In the genomic region with DNA sequence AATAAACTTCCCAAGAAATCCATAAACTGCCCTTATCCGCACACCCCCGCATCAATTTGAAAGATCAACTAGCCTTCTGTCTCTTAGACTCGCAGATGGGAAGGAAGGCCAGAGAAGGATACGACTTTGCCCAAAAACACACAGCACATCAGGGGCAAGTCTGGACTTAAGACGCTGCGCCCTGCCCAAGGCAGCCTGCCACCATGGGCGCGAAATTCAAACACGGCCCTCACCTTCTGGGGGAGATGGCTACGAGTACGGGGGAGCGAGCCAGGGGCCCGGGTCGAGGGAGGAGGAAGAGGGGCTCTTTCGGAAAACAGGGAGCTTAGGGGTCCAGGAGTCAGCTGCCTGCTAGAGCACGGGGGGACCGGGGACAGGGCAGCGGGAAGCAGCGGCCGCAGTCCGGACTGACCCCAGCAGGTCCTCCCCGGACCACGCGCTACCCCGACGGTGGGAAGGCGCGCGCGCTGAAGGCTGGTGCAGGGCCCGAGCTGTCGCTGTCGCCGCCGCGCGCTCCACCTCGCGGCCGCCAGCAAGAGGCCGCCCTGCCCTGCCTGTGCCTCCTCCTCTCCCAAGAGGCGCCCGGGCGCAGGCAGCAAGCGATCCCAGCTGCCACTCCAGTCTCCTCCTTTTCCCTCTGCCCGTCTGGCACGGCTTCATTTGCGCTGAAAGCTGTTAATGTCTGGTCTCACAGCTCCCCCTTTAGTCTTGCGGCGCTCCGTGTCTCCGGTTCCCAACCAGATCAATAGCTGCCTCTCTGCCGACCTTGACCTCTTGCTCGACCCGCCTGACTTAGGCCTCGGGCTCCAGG, we compare ENCODE assay signal across 8 mouse cellular contexts. TPM values are rescaled to one million over a fixed set of nuclear protein-coding genes. Genes with fewer than 3 reads are reported as not detected.
DNase-seq lines count a peak whose midpoint lies in the region; ATAC-seq and TF ChIP-seq lines count a peak whose summit lies in the region.

No protein-coding gene starts in this region.

- H3K4me1 ChIP-seq in ES-Bruce4 (ENCODE audit: control insufficient read depth, insufficient read depth, low read length), result no peaks in the 10 kb centered on the region
- peaks cover 35% of the 10 kb centered on the region for H3K4me1 ChIP-seq in forebrain, embryonic 16.5 days (replicated peaks; ENCODE audit: control insufficient read depth, insufficient read depth, low read length)
- peaks cover 10% of the 10 kb centered on the region for H3K4me1 ChIP-seq in hindbrain, postnatal 0 days (ENCODE audit: insufficient read depth, low read length)
- H3K4me1 ChIP-seq in midbrain, embryonic 14.5 days (ENCODE audit: control insufficient read depth, insufficient read depth, low read length), result peaks cover 20% of the 10 kb centered on the region

- peak overlapping the region; percentile 47 for H3K4me3 ChIP-seq in ES-Bruce4 (ENCODE audit: low read depth, low read length)
- H3K4me3 ChIP-seq in forebrain, embryonic 16.5 days (replicated peaks; ENCODE audit: low read length), result peak overlapping the region; percentile 81
- peak overlapping the region; percentile 37 for H3K4me3 ChIP-seq in hindbrain, postnatal 0 days (ENCODE audit: low read length)
- H3K4me3 ChIP-seq in midbrain, embryonic 14.5 days (replicated peaks; ENCODE audit: low read depth, low read length), result peak overlapping the region; percentile 37

- no peak overlapping the region for H3K27ac ChIP-seq in ES-Bruce4 (ENCODE audit: insufficient read depth, low read length)
- H3K27ac ChIP-seq in forebrain, embryonic 16.5 days (ENCODE audit: low read length), result peak overlapping the region; percentile 79
- H3K27ac ChIP-seq in hindbrain, postnatal 0 days, result no peak overlapping the region
- no peak overlapping the region for H3K27ac ChIP-seq in midbrain, embryonic 14.5 days (replicated peaks; ENCODE audit: low read depth, low read length)

- peak overlapping the region; percentile 72 for H3K4me2 ChIP-seq in forebrain, embryonic 16.5 days (ENCODE audit: low read length)
- peak overlapping the region; percentile 93 for H3K4me2 ChIP-seq in hindbrain, postnatal 0 days (ENCODE audit: low read depth, low read length)
- peak overlapping the region; percentile 91 for H3K4me2 ChIP-seq in midbrain, embryonic 14.5 days (ENCODE audit: low read length)

- WGBS in forebrain, embryonic 16.5 days, result 1% methylated on average over 56 of the region's 56 CpGs
- WGBS in hindbrain, postnatal 0 days, result 1% methylated on average over 46 of the region's 56 CpGs
- under 1% methylated on average over 56 of the region's 56 CpGs for WGBS in midbrain, embryonic 14.5 days

- peak; percentile 86 for ATAC-seq in forebrain, embryonic 16.5 days
- peak; percentile 85 for ATAC-seq in hindbrain, postnatal 0 days
- ATAC-seq in midbrain, embryonic 14.5 days (ENCODE audit: low FRiP score, low TSS enrichment), result peak; percentile 71

- peaks cover 12% of the 10 kb centered on the region for H3K27me3 ChIP-seq in ES-Bruce4 (ENCODE audit: control insufficient read depth, insufficient read depth, low read length, poor library complexity, severe bottlenecking)
- no peaks in the 10 kb centered on the region for H3K27me3 ChIP-seq in forebrain, embryonic 16.5 days (replicated peaks; ENCODE audit: control insufficient read depth, insufficient read depth, low read length)
- peaks cover 5% of the 10 kb centered on the region for H3K27me3 ChIP-seq in hindbrain, postnatal 0 days (ENCODE audit: insufficient read depth, low read length)
- H3K27me3 ChIP-seq in midbrain, embryonic 14.5 days (ENCODE audit: control insufficient read depth, insufficient read depth, low read length), result peaks cover 12% of the 10 kb centered on the region; the same call in 1 of the 2 replicates

- intact Hi-C loops in left cerebral cortex, postnatal 14 days (cut with DNase I), result loop anchor here (5.0 to 10.0 kb wide), 3 partner anchors 116 to 1701 kb away; no protein-coding TSS in a partner anchor

- 0 out of 2 replicates have a peak, but pooled peaks have one; percentile 3 for TF ChIP-seq EP300 in ES-Bruce4 (IDR thresholded peaks at IDR 0.05; ENCODE audit: insufficient read depth, low read depth, low read length)

- H3K36me3 ChIP-seq in ES-Bruce4 (ENCODE audit: control insufficient read depth, insufficient read depth, low read length, poor library complexity, severe bottlenecking), result no peaks in the 10 kb centered on the region
- H3K36me3 ChIP-seq in forebrain, embryonic 16.5 days (ENCODE audit: control insufficient read depth, insufficient read depth), result no peaks in the 10 kb centered on the region
- H3K36me3 ChIP-seq in hindbrain, postnatal 0 days (ENCODE audit: insufficient read depth, low read length), result no peaks in the 10 kb centered on the region
- no peaks in the 10 kb centered on the region for H3K36me3 ChIP-seq in midbrain, embryonic 14.5 days (ENCODE audit: control insufficient read depth, insufficient read depth, low read length)

- no peak for TF ChIP-seq POLR2A in ES-Bruce4 (IDR thresholded peaks at IDR 0.05; ENCODE audit: insufficient read depth, low read length)

- DNase-seq in brain, adult 2 months (ENCODE audit: low read depth, low spot score), result peak; percentile 88
- DNase-seq in hindbrain, postnatal 0 days (ENCODE audit: low spot score), result peak; percentile 92
- DNase-seq in left cerebral cortex, postnatal 14 days (ENCODE audit: low spot score in 2 of 2), result peak; percentile 76
- DNase-seq in midbrain, embryonic 14.5 days, result peak; percentile 93
- DNase-seq in telencephalon, adult 2 months (ENCODE audit: low read depth, low spot score), result peak; percentile 64
- no peak for DNase-seq in spleen, postnatal 10 days (ENCODE audit: low spot score in 2 of 2)

- peak overlapping the region; percentile 47 for H3K9ac ChIP-seq in ES-Bruce4 (ENCODE audit: low read depth, poor library complexity, severe bottlenecking)
- peak overlapping the region; percentile 69 for H3K9ac ChIP-seq in forebrain, embryonic 16.5 days (replicated peaks; ENCODE audit: low read depth, low read length)
- peak overlapping the region; percentile 28; the same call in 1 of the 2 replicates for H3K9ac ChIP-seq in hindbrain, postnatal 0 days (replicated peaks; ENCODE audit: low read length)
- peak overlapping the region; percentile 41; the same call in 1 of the 2 replicates for H3K9ac ChIP-seq in midbrain, embryonic 14.5 days (replicated peaks; ENCODE audit: low read length)

- peak; percentile 39 for TF ChIP-seq CTCF in ES-Bruce4 (IDR thresholded peaks at IDR 0.05; ENCODE audit: low read depth, low read length)
- TF ChIP-seq CTCF in hindbrain, postnatal 0 days (IDR thresholded peaks at IDR 0.05; ENCODE audit: low read depth), result peak; percentile 78

- no peaks in the 10 kb centered on the region for H3K9me3 ChIP-seq in ES-Bruce4 (replicated peaks; ENCODE audit: control insufficient read depth, insufficient read depth, low read length, poor library complexity, severe bottlenecking)
- H3K9me3 ChIP-seq in forebrain, embryonic 16.5 days (ENCODE audit: control insufficient read depth, low read length), result no peaks in the 10 kb centered on the region
- no peaks in the 10 kb centered on the region for H3K9me3 ChIP-seq in hindbrain, postnatal 0 days (ENCODE audit: low read length)
- no peaks in the 10 kb centered on the region for H3K9me3 ChIP-seq in midbrain, embryonic 14.5 days (ENCODE audit: control insufficient read depth, low read length)

RNA-seq across cellular contexts. Expression of gene Bcl11b, which starts 2.6 kb away (rescaled TPM):
- 0.69 and 0.79 TPM in 2 replicates for polyA plus RNA-seq in ES-Bruce4 (2011; ENCODE audit: insufficient read depth, insufficient read length, low read depth, missing spikeins)
- polyA plus RNA-seq in forebrain, embryonic 16.5 days (2015; fragmentation: Nextera tagmentation; extraction: Ambion mirVana), result 81.4 and 87.9 TPM in 2 replicates
- total RNA-seq in hindbrain, postnatal 0 days (2014; rRNA removed), result 30.0 and 31.6 TPM in 2 replicates
- polyA plus RNA-seq in hindbrain, postnatal 0 days (2015; fragmentation: Nextera tagmentation; extraction: Ambion mirVana), result 9.8 and 12.0 TPM in 2 replicates
- 10 to 100 TPM; 42.5 to 72.8 TPM for total RNA-seq in left cerebral cortex, postnatal 14 days (2021)
- polyA plus RNA-seq in midbrain, embryonic 14.5 days (2014; fragmentation: Nextera tagmentation; extraction: Ambion mirVana), result 38.4 and 43.3 TPM in 2 replicates

Comparison
In these comparisons a context has a peak if more than half of its experiments do, and no peak if none do; other contexts are left out.
1. DNase-seq: peak in brain, adult 2 months (single experiment), hindbrain, postnatal 0 days (single experiment), left cerebral cortex, postnatal 14 days (2 of 2), midbrain, embryonic 14.5 days (single experiment) and telencephalon, adult 2 months (single experiment); none in spleen, postnatal 10 days (0 of 2).
2. Peak in every context shown above with its lines, with median percentiles within 50 percentile points of each other: H3K4me3 ChIP-seq, H3K9ac ChIP-seq, ATAC-seq and H3K4me2 ChIP-seq.